Mouse (Mus musculus) adrenal gland, postnatal 4 days (tissue): ENCODE results near the gene 1700061G19Rik. TPM values are rescaled to one million over a fixed set of nuclear protein-coding genes. Genes with fewer than 3 reads are reported as not detected.
A peak's percentile ranks its signal among the peaks of the same experiment; 100 is the strongest.

Experiments used
- DNase-seq, 2 experiments: peaks; one replicate each; pipeline ENCODE4 v3.0.0; 2021 to 2022; ENCODE audit warnings: low spot score in 2 of 2, mixed read lengths in 2 of 2
- total RNA-seq, 2 experiments: library from RNA; stranded (reverse); gene quantifications; 2 replicates each; pipeline ENCODE4 v1.2.3; 2021

The 1700061G19Rik gene
- total RNA-seq, 2 experiments from 2014 or later = 1.1 to 2.7 TPM

DNA sequence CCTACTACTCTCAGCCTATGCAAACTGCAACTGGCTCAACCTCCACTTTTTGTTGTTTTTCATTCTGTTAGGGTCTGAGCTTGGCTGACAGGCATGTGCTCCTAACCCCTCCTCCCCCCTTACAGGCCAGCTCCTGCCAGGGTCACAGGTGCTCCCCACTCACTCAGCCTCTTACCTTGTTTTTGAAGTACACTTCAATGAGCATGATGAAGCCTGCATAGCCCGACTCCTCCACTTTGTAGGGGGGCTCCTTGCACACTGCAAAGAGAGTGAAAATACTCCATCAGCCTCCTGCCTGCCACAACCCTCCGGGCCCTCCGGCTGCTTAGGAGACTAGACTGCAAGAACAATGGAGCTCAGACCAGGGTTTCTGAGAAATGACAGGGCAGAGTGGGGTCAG lies 44.4 kb downstream of the 1700061G19Rik start:
- no peak for DNase-seq

DNA sequence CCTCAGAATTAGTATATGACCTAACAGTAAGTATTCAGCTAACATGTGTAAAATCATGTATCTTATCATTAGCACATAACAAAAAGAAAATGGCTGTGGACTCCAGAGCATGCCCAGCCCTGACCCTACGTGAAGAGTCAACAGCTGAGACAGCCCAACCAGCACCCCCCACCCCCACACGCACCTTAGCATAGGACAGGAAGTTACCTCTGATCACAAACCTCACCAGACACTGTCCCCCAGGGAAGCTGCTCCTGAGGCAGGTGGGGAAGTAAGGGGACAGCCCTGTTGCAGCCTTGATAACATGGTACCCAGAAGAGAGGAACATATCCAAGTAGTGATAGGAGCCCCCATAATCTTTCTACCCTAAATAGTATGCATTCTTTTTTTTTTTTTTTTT lies 50.7 kb downstream of the 1700061G19Rik start:
- DNase-seq = no peak

DNA sequence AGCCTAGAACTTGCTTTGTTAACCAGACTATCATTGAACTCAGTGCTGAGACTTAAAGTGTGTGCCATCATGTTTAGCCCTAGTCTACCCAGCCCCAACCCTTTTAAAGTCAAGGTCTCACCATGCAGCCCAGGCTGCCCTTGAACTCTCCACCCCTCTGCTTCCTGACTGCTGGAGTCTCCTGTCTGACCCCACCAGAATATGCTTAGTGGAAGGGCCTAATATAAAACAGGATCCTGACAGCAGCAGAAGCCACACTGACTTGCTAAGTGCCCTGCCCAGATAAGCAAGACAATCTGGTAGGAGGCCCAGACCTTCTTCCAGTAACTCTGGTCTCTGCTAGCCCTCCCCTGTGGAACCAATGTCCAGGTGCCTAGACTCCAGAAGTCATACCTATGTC lies 53.8 kb downstream of the 1700061G19Rik start:
- DNase-seq = no peak

DNA sequence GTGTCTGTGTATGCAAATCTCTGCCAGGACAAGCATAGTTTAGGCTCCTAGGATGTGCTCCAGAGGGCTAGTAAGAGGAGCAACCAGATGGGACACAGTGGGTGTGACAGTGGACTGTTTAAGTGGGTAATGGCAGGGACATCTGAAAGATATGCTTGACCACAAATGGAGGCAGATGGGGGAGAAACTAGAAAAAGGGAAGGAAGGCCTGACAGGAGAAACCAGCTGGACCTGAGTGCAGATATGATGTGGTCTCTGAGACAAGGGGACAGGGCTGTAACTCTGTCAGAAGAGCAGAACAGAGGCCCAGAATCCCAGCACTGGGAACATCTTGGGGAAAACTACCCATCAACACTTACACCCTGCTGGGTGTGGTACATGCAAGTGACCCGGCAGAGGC lies 54.3 kb downstream of the 1700061G19Rik start:
- no peak for DNase-seq

DNA sequence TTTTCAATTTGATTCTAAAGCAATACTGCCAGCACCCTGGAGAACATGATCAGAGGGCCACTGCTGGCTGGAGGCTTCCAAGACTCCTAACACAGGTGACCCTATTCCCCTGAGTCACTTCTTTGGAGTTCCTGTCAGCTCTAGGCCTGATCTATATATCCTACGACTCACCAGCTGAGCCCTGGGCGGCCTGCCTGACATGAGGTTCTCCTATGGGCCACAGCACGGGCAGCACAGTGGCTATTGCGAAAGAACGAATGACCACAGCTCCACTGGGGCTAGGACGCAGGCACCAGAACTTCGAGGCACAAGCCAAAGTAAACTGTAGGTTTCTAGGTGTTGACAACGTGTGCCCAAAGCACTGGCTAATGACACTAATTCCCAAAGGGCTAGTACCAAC lies 54.7 kb downstream of the 1700061G19Rik start:
- no peak for DNase-seq

DNA sequence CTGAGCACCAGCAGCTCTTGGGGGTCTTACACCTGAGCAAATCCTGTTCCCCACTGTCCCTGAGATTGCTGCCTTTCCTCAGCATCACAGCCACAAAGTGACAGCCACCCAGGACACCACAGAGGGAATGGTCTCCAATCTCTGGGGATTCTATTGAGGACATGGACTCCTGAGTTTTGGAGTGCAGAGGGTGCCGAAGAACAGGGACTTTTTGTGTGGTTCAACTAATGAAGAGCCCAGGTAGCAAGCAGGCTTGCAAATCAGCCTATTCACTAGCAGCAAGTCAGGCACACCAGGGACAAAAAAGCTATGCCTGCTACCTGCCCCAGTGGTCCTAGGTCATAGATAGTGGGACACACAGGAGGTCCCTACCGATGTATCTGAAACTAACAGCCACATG lies 58.1 kb downstream of the 1700061G19Rik start:
- no peak for DNase-seq

DNA sequence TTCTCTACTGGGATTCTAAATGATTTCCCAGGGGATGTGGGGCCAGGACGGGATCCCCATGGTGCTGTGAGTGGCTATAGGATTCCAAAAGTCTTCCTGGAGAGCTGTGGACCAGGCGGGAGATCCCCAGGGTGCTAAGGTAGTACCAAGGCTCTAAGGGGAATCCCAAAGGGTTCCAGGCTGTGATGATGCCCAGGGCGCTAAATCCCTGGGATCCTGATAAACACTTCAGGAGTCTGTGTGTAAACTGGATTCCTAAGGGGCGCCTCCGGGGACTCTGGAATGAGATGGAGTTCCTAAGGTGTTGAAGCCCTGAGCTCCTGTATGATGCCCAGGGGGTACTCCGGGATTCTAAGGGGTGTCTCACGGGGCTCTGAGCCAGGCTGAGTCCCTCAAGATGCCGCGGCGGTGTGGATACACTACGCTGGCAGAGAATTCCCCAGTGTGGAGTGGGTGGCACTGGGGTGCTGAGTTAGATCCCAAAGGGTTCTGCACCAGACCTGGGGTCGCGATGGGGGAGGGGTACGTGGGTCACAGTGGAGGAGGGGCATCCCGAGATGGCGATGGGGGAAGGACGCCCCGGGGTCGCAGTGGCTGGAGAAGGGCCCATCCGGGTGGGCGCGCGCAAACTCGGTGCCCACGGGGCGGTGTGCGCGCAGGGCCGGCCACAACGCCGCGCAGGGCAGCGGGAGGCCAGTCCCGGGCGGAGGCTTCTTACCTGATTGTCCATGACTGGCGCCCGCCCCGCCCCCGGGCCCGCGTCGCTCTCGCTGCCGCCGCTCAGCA lies 59.5 kb downstream of the 1700061G19Rik start:
- DNase-seq = peak in 1 of 2 experiments; percentile 14

DNA sequence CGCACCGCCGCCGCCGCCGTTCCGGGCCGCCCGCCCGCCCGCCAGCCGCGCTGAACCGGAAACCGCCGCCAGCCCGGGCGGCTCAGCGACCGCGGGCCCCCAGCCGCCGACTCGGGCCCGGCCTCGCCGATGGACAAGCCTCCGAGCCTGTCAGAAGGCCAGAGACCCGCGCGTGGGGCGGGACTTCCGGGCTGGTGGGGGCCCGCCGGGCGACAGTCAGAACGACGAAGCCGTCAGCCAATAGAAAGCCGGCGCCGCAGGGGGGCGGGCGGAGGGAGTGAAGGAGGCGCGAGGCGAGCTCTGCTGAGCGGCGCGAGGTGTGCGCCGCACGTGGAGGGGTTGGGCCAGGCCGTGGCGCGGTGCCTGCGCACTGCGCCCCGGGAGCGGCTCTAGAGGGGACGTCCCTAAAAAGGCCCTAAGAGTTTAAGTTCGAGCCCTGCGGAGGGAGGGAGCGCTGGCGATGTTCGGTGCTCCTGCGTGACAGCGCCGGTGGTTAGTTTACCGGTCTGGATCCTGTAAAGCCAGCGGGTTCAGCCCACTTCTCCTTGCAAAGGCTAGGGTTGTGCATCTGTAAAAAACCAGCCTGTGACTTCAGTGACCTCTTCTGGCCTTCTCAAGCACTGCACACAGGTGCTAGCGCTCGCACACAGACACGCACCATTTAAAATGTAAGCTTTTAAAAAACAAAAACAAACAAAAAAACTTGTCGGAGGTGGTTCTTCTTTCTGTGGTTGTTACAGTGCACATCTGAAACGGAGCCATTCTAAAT lies 60.3 kb downstream of the 1700061G19Rik start, which contains the start of gene Mllt1:
Gene Mllt1, minus strand, starts transcription at position 53 of the 769 bp plus-strand sequence.
- peak; percentile 98 to 99 for DNase-seq

DNA sequence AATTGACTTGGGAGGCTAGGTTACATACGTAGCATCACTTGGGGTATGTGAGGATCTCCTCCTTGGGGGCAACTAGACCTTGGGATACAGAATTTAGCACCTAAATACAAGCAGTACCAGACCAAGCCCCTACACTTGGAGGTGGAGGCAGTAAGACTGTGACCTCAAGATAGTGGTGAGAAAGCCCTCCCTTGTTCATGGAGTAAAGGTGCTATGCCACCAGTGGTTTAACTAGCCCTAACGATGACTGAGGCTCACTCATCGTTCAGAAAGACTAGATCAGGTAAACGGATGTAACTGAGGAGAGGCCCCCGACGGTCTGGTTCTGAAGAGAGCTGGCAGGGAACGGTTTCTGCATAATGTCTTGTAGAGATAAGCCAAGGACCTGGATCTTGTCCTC lies 61.5 kb downstream of the 1700061G19Rik start:
- no peak for DNase-seq

Other genes starting within 250 kb of the 1700061G19Rik start
- 100 to 1,000 TPM; 306 to 318 TPM for gene Lonp1, start 248.6 kb upstream of the 1700061G19Rik start, total RNA-seq
- 1 to 10 TPM; 2.4 to 2.7 TPM for gene Catsperd, start 247.3 kb upstream of the 1700061G19Rik start, total RNA-seq
- 10 to 100 TPM; 88.1 to 89.6 TPM for gene Ranbp3, start 202.2 kb upstream of the 1700061G19Rik start, total RNA-seq
- gene Ndufa11, start 157.7 kb upstream of the 1700061G19Rik start, total RNA-seq = 100 to 1,000 TPM; 244 to 256 TPM
- gene Vmac, start 157.5 kb upstream of the 1700061G19Rik start, total RNA-seq = 10 to 100 TPM; 31.4 to 34.4 TPM
- 1 to 10 TPM; 4.1 to 5.2 TPM for gene Nrtn, start 117.9 kb upstream of the 1700061G19Rik start, total RNA-seq
- 10 to 100 TPM; 53.0 to 56.2 TPM for gene Dus3l, start 110.7 kb upstream of the 1700061G19Rik start, total RNA-seq
- gene Prr22, start 105.2 kb upstream of the 1700061G19Rik start, total RNA-seq = under 1 TPM; 0.76 to 0.90 TPM
- gene Rfx2, start 44.5 kb upstream of the 1700061G19Rik start, total RNA-seq = 1 to 10 TPM; 7.4 to 7.6 TPM
- under 1 TPM in 1 of 2 experiments, not detected in 1; 0.25 TPM for gene Acsbg2, start 1.0 kb upstream of the 1700061G19Rik start, total RNA-seq
- 10 to 100 TPM; 34.4 to 38.9 TPM for gene Mllt1, start 59.9 kb downstream of the 1700061G19Rik start, total RNA-seq
- under 1 TPM; 0.17 to 0.28 TPM for gene Acer1, start 106.6 kb downstream of the 1700061G19Rik start, total RNA-seq
- 10 to 100 TPM; 79.6 to 82.7 TPM for gene Clpp, start 114.8 kb downstream of the 1700061G19Rik start, total RNA-seq
- 10 to 100 TPM; 63.6 to 63.7 TPM for gene Alkbh7, start 121.9 kb downstream of the 1700061G19Rik start, total RNA-seq
- gene Pspn, start 124.5 kb downstream of the 1700061G19Rik start, total RNA-seq = 1 to 10 TPM in 1 of 2 experiments, not detected in 1; 1.8 TPM
- 10 to 100 TPM; 55.7 to 58.6 TPM for gene Gtf2f1, start 135.8 kb downstream of the 1700061G19Rik start, total RNA-seq
- gene Gm17949, start 136.0 kb downstream of the 1700061G19Rik start, total RNA-seq = under 1 TPM; 0.25 to 0.45 TPM
- 100 to 1,000 TPM; 141 to 156 TPM for gene Khsrp, start 156.0 kb downstream of the 1700061G19Rik start, total RNA-seq
- not detected for gene Slc25a41, start 166.2 kb downstream of the 1700061G19Rik start, total RNA-seq
- gene Crb3, start 183.6 kb downstream of the 1700061G19Rik start, total RNA-seq = 1 to 10 TPM; 2.6 to 7.3 TPM
- 10 to 100 TPM; 80.0 to 85.9 TPM for gene Slc25a23, start 184.4 kb downstream of the 1700061G19Rik start, total RNA-seq
- gene Dennd1c, start 203.0 kb downstream of the 1700061G19Rik start, total RNA-seq = 1 to 10 TPM; 1.6 to 2.6 TPM
- gene Tubb4a, start 212.3 kb downstream of the 1700061G19Rik start, total RNA-seq = 10 to 100 TPM; 15.7 to 27.3 TPM
- under 1 TPM; 0.40 to 0.45 TPM for gene Tnfsf9, start 229.8 kb downstream of the 1700061G19Rik start, total RNA-seq